Mouse (Mus musculus): ENCODE results near the gene Cwc25.

GRCm38 (mm10) chr11:97714356-97714755 lies 52.0 kb downstream of the Cwc25 start:
- TF ChIP-seq POLR2A (IDR thresholded peaks at IDR 0.05; ENCODE audit: borderline replicate concordance, low read depth, low read length) (no peak), CTCF (IDR thresholded peaks at IDR 0.05; ENCODE audit: low read depth, low read length) (no peak)
